Mouse (Mus musculus): ENCODE results near the gene Ppp1r14a.

DNA sequence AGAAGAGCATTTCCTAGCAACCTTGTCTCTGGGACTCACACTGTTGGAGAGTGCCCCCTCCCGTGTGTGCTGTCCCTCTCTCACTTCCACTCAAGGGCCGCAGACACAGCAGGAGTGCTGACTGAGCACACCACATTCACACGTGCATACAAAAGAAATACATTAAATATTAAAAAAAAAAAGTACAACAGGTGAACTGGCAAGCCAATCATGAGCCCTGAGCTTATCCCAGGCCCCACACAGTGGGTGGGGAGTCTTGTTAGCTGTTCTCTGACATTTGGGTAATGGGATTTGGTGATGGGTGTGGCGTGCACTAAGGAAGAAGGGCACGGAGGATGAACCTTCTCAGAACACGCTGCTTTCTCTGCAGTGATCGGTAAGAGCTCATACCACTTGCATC is 13.5 kb downstream of the Ppp1r14a start:
- TF ChIP-seq CTCF (IDR thresholded peaks at IDR 0.05; ENCODE audit: low read depth, low read length) (no peak), GATA1 (IDR thresholded peaks at IDR 0.05; ENCODE audit: borderline replicate concordance, low read length) (no peak)
